Mouse (Mus musculus) liver, embryonic 14.5 days (tissue): ENCODE measurements around the gene Nmd3. TPM values are rescaled to one million over a fixed set of nuclear protein-coding genes. Genes with fewer than 3 reads are reported as not detected.

Source experiments
- ATAC-seq: fragments of 200-750 bp; cut with Nextera tagmentation; 2 replicates; pipeline ENCODE4 v1.8.0; 2017; ENCODE audit warnings: moderate number of reproducible peaks, mild to moderate bottlenecking, moderate library complexity; ENCODE audit not compliant: insufficient read depth
- DNase-seq, 3 experiments: peaks; one replicate each; pipeline ENCODE4 v3.0.0-alpha.2; 2012 to 2013; ENCODE audit warnings: low read depth in 3 of 3, low spot score in 3 of 3
- H3K27ac ChIP-seq: fragments of 300-500 bp; sonication (generic); 2 replicates; pipeline ENCODE4 v1.5.1; 2014; ENCODE audit warnings: moderate library complexity, mild to moderate bottlenecking, control low read depth, inconsistent platforms
- H3K27me3 ChIP-seq: fragments of 300-500 bp; sonication (generic); 2 replicates; pipeline ENCODE4 v1.6.1; 2014; ENCODE audit warnings: mild to moderate bottlenecking, low read length, moderate library complexity; ENCODE audit not compliant: control insufficient read depth, insufficient read depth
- H3K36me3 ChIP-seq: fragments of 300-500 bp; sonication (generic); replicated peaks from 2 replicates; pipeline ENCODE4 v1.6.1; 2014; ENCODE audit warnings: low read depth; ENCODE audit not compliant: control insufficient read depth, insufficient read depth
- H3K4me1 ChIP-seq, 2 experiments: fragments of 200-500 bp in 1 of 2; fragments of 300-500 bp in 1 of 2; sonication (generic) in 1 of 2; replicated peaks; 2 replicates each; pipeline ENCODE4 v1.6.1; 2012 to 2014; ENCODE audit warnings: antibody characterized with exemption in 1 of 2, inconsistent platforms in 1 of 2, low read length in 1 of 2; ENCODE audit not compliant: control insufficient read depth in 2 of 2, insufficient read depth in 2 of 2
- H3K4me2 ChIP-seq: fragments of 300-500 bp; sonication (generic); 2 replicates; pipeline ENCODE4 v1.6.1; 2014; ENCODE audit warnings: low read depth, mild to moderate bottlenecking, control low read depth, moderate library complexity
- H3K4me3 ChIP-seq, 2 experiments: fragments of 200-500 bp in 1 of 2; fragments of 300-500 bp in 1 of 2; sonication (generic) in 1 of 2; 2 replicates each; pipeline ENCODE4 v1.5.1; 2012 to 2014; ENCODE audit warnings: low read depth in 2 of 2, low read length in 2 of 2, mild to moderate bottlenecking in 2 of 2, control low read depth in 1 of 2, inconsistent platforms in 1 of 2, moderate library complexity in 1 of 2; ENCODE audit not compliant: insufficient read depth in 1 of 2
- H3K9ac ChIP-seq: fragments of 300-500 bp; sonication (generic); replicated peaks from 2 replicates; pipeline ENCODE4 v1.6.1; 2014; ENCODE audit warnings: mild to moderate bottlenecking, control low read depth, moderate library complexity
- H3K9me3 ChIP-seq: fragments of 300-500 bp; sonication (generic); 2 replicates; pipeline ENCODE4 v1.6.1; 2016; ENCODE audit warnings: low read length, mixed read lengths; ENCODE audit not compliant: control insufficient read depth
- CTCF ChIP-seq: IDR thresholded peaks from 2 replicates; pipeline ENCODE4 v1.5.1; 2016; ENCODE audit warnings: antibody characterized with exemption, low read depth, control low read depth
- EP300 ChIP-seq: IDR thresholded peaks from 2 replicates; pipeline ENCODE4 v1.6.1; 2016; ENCODE audit warnings: antibody characterized with exemption, low read depth
- WGBS: fragments of 180-500 bp; shearing (Covaris S2); extraction: QIAGEN DNeasy Blood & Tissue Kit; methylation state at CpG from one replicate; pipeline ENCODE4 v1.1.7; 2014; ENCODE audit not compliant: insufficient replicate concordance; 5-methylcytosine and 5-hydroxymethylcytosine counted together
- polyA plus RNA-seq, 2 experiments: library from polyadenylated mRNA; depleted of rRNA in 1 of 2; stranded (reverse) in 1 of 2; unstranded in 1 of 2; fragments of >200 nt; fragmentation: Nextera tagmentation in 1 of 2; extraction: Ambion mirVana in 1 of 2; gene quantifications; 2 replicates each; pipeline versions ENCODE4 v1.2.1 to v1.2.3; 2012 to 2014

Nmd3 gene
- polyA plus RNA-seq, 2 experiments: 23.5 to 81.7 TPM

GRCm38 (mm10) chr3:69755192-69755591 is 33.4 kb downstream of the Nmd3 start:
- TF ChIP-seq CTCF: no peak
- no peak for TF ChIP-seq EP300
- H3K9me3 ChIP-seq: no peaks in the 10 kb centered on the region
- ATAC-seq (no peak), DNase-seq (no peak)
- no peaks in the 10 kb centered on the region for H3K4me1 ChIP-seq
- WGBS: 70% methylated on average over 3 of the region's 3 CpGs
- no peaks in the 10 kb centered on the region for H3K27me3 ChIP-seq
- no peak overlapping the region for H3K4me3 ChIP-seq
- H3K4me2 ChIP-seq: no peak overlapping the region
- H3K36me3 ChIP-seq: peaks cover 17% of the 10 kb centered on the region
- no peak overlapping the region for H3K27ac ChIP-seq
- no peak overlapping the region for H3K9ac ChIP-seq

GRCm38 (mm10) chr3:69755968-69756367 is 34.2 kb downstream of the Nmd3 start:
- 88% methylated on average over 3 of the region's 3 CpGs for WGBS
- no peaks in the 10 kb centered on the region for H3K4me1 ChIP-seq
- no peak overlapping the region for H3K4me2 ChIP-seq
- TF ChIP-seq CTCF: no peak
- no peak for TF ChIP-seq EP300
- H3K27ac ChIP-seq: no peak overlapping the region
- peaks cover 15% of the 10 kb centered on the region for H3K36me3 ChIP-seq
- no peaks in the 10 kb centered on the region for H3K9me3 ChIP-seq
- H3K9ac ChIP-seq: no peak overlapping the region
- no peak for ATAC-seq
- no peak overlapping the region for H3K4me3 ChIP-seq
- H3K27me3 ChIP-seq: no peaks in the 10 kb centered on the region
- no peak for DNase-seq

GRCm38 (mm10) chr3:69756499-69756898 is 34.7 kb downstream of the Nmd3 start:
- DNase-seq: peak; percentile 18 to 28 (median 19)
- H3K4me2 ChIP-seq: no peak overlapping the region
- 30% methylated on average over 7 of the region's 7 CpGs for WGBS
- TF ChIP-seq CTCF (peak; percentile 73), EP300 (no peak)
- no peak overlapping the region for H3K27ac ChIP-seq
- H3K27me3 ChIP-seq: no peaks in the 10 kb centered on the region
- no peak overlapping the region for H3K9ac ChIP-seq
- H3K36me3 ChIP-seq: peaks cover 15% of the 10 kb centered on the region
- no peaks in the 10 kb centered on the region for H3K4me1 ChIP-seq
- no peaks in the 10 kb centered on the region for H3K9me3 ChIP-seq
- no peak for ATAC-seq
- no peak overlapping the region for H3K4me3 ChIP-seq

GRCm38 (mm10) chr3:69757456-69757855 is 35.7 kb downstream of the Nmd3 start:
- Histone ChIP-seq H3K4me1 (no peaks in the 10 kb centered on the region), H3K9me3 (no peaks in the 10 kb centered on the region), H3K9ac (no peak overlapping the region), H3K27ac (no peak overlapping the region), H3K4me3 (no peak overlapping the region), H3K36me3 (peaks cover 13% of the 10 kb centered on the region), H3K4me2 (no peak overlapping the region), H3K27me3 (no peaks in the 10 kb centered on the region)
- no peak for ATAC-seq
- WGBS: 67% methylated on average over 1 of the region's 1 CpGs
- no peak for TF ChIP-seq CTCF
- no peak for TF ChIP-seq EP300
- no peak for DNase-seq

- DNase-seq: no peak
- Histone ChIP-seq H3K27ac (no peak overlapping the region), H3K4me3 (no peak overlapping the region), H3K36me3 (peaks cover 5% of the 10 kb centered on the region; the same call in 1 of the 2 replicates), H3K4me1 (no peaks in the 10 kb centered on the region), H3K9me3 (no peaks in the 10 kb centered on the region), H3K4me2 (no peak overlapping the region), H3K9ac (no peak overlapping the region), H3K27me3 (no peaks in the 10 kb centered on the region)
- no peak for ATAC-seq
- WGBS: 83% methylated on average over 6 of the region's 6 CpGs
- TF ChIP-seq CTCF (no peak), EP300 (no peak)
These were observed 38.3 kb downstream of the Nmd3 start for GRCm38 (mm10) chr3:69760081-69760480.
